Mouse (Mus musculus): Measurements from ENCODE around the gene Map4k5.

Gene Map4k5

GRCm38 (mm10) chr12:69892371-69893251, at the start of gene Map4k5, which contains the start of gene Atl1:
Map4k5 (minus strand) TSS chr12:69893200.
Atl1 (plus strand) TSS chr12:69892614.
- in situ Hi-C loops (cut with MboI; ENCODE audit: unreplicated experiment in 2 of 2), result loop anchor here (25.0 kb wide), 1 partner anchor 530 kb away; the partner anchor contains the start of genes Arf6 (in 2 of the 2), Gm9887 (in 2 of the 2) and Nemf (in 2 of the 2)

DNA sequence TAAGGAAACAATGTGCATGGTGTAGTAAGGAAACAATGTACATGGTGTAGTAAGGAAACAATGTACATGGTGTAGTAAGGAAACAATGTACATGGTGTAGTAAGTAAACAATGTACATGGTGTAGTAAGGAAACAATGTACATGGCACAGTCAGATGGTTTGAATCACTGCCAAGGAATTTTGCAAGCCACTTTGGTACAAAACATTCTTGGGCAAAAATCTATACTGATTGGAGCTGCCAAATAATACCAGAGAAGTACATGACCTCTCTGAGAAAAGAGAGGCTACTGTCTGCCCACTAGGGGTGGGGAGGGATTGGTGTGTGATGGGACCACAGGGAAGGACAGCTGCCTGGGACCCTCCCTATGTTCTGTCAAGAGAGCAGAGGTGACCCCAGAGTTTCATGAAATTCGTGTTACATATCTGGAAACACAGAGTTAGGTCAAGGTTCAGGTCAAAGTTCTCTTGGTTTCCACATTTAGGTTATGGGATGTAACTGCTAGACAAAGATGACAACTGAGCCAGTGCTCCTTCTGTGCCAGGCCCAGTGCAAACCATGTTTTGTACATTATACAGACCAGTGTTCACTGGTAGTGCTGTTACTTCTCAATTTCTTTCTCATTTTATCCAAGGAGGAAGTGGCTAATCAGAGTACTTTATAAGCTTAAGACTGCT, 48.8 kb upstream of the Map4k5 start:
- in situ Hi-C loops (cut with MboI; ENCODE audit: unreplicated experiment in 2 of 2), result loop anchor here in 1 of 2 experiments (25.0 kb wide), 1 partner anchor 496 kb away; no protein-coding TSS in a partner anchor

DNA sequence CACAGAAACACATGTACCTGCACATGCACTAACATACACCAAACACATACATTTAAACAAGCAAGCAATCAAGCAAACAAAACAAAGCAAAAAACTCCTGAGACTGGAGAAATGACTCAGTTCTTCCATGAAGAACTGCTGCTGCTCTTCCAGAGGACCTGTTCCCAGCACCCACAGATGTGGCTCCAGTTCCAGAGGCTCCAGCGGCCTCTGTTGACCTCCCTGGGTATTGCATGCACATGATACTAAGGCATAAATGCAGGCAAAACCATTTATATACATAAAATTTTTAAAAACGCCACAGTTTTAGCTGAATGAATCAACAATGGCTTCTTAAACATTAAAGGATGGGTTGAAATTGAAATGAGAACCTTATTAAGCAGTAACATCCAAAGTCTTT, 46.3 kb upstream of the Map4k5 start:
- in situ Hi-C loops (cut with MboI; ENCODE audit: unreplicated experiment in 2 of 2), result loop anchor here in 1 of 2 experiments (25.0 kb wide), 1 partner anchor 498 kb away; no protein-coding TSS in a partner anchor

DNA sequence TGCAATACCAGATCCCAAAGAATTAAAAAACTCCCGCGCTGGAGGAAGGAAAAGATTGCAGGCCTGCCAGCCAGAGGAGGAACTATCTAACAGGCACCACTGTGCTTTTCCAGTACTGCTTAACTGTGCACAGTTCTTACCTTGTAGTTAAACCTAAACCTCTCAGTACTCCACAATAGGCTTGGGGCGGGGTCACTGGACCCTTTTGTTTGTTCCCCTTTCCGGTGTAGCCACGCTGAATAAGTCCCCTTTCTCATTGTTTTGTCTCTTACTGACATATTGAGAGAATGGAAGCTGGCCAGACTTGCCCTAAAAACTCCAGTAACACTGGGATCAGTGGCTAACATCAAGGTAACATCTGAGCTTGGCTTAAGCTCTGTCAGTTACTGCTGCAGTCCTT, 44.7 kb upstream of the Map4k5 start:
- in situ Hi-C loops (cut with MboI; ENCODE audit: unreplicated experiment in 2 of 2), result loop anchor here in 1 of 2 experiments (25.0 kb wide), 1 partner anchor 500 kb away; no protein-coding TSS in a partner anchor

- in situ Hi-C loops (cut with MboI; ENCODE audit: unreplicated experiment in 2 of 2), result loop anchor here (10.0 to 25.0 kb wide), 4 partner anchors 218 to 511 kb away; partner anchors contain the start of gene Pygl (in 1 of the 2)
Observed at GRCm38 (mm10) chr12:69926716-69927115, 33.7 kb upstream of the Map4k5 start.

GRCm38 (mm10) chr12:69924012-69924411, 31.0 kb upstream of the Map4k5 start:
- in situ Hi-C loops (cut with MboI; ENCODE audit: unreplicated experiment in 2 of 2), result loop anchor here (5.0 to 10.0 kb wide), 6 partner anchors 133 to 501 kb away; partner anchors contain the start of gene Pygl (in 2 of the 2)

DNA sequence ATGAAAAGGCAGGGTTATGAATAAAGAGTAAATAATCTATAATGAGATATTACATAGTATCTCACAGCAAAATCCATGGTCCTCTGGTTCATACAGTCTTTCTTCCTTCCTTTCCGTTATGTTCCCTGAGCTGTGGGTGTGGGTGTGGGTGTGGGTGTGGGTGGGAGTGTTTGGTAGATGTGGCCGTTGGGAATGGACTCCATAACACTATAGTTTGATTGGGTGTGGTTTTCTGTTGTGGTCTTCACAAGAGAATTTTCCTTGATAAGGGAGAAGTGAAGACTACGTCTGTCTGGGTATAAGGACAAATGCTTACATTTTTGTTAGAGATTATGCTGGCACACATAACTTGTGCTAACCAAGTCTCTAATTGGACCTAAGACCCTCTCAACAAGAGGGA, 30.6 kb upstream of the Map4k5 start:
- in situ Hi-C loops (cut with MboI; ENCODE audit: unreplicated experiment in 2 of 2), result loop anchor here (5.0 to 10.0 kb wide), 6 partner anchors 134 to 501 kb away; partner anchors contain the start of gene Pygl (in 2 of the 2)

DNA sequence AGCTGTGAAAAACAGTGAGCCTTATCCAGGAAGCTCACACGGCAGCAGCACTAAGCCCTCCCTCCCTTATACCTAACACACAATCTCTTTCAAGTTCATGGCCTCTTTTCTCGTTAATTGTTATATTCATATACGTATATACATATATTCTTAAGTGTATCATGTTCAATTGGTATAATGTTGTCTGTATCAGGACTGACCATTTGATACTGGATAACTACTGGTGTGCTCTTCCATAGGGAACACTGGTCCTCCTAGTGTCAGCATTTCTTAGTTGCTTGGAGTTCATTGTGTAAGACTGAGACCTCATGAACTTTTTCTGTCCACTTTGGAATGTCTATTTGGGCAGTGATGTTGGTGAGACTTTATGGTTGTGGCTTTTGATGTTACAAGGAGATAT, 30.1 kb upstream of the Map4k5 start:
- in situ Hi-C loops (cut with MboI; ENCODE audit: unreplicated experiment in 2 of 2), result loop anchor here (5.0 to 10.0 kb wide), 6 partner anchors 134 to 502 kb away; partner anchors contain the start of gene Pygl (in 2 of the 2)

DNA sequence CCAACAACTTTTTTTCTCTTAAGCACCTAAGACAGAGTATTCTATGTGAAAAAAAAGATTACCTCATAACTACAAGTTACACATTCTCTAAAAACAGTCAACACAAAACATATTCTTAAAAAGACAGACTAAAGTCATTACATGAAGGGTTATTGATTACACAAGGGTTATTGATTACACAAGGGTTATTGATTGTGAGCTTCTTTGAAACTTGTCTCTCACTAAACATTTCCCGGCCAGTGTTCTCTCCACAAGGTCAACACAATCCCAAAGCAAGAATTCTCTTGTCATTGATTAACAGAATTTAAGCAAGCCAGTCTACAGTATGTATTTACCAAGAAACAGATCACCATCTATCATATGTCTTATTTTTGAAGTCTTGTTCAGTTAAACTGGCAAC, 29.1 kb upstream of the Map4k5 start:
- in situ Hi-C loops (cut with MboI; ENCODE audit: unreplicated experiment in 2 of 2), result loop anchor here (5.0 to 10.0 kb wide), 6 partner anchors 135 to 503 kb away; partner anchors contain the start of gene Pygl (in 2 of the 2)

DNA sequence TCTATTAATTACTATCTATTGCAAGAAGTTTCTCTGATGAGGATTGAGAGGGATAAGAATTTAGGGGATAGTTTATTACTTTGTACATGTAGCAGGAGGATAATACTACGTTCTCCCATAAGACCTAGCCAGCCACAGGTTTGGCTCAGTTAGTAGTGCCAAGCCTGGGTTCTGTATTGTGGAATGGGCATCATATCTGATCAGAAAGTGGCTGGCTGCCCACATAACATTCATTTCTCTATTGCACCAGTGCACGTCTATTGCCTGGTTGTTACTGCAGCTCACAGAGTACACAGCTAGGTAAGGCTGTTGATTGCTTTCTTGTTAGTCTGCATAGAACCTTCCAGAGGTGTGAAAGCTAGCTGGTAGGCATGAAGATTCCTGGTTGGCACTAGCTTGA, 24.9 kb upstream of the Map4k5 start:
- in situ Hi-C loops (cut with MboI; ENCODE audit: unreplicated experiment in 2 of 2), result no loop called here

DNA sequence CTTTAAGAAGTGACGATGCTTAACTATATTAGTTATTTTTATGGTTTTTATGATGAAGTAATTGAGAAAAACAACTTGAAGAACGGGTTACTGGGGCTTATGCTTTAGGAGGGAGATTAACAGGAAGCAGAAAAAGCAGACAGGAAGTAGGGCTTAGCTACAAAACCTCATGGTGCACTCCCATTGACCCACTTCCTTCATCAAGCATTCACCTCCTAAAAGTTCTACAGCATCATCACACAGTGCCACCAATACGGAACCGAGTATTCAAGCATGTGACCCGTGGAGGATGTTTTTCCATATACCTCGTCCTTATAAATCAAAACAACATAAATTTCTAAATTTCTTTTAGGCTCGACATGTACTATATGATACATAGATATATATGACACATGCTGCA, 19.7 kb upstream of the Map4k5 start:
- in situ Hi-C loops (cut with MboI; ENCODE audit: unreplicated experiment in 2 of 2), result no loop called here

DNA sequence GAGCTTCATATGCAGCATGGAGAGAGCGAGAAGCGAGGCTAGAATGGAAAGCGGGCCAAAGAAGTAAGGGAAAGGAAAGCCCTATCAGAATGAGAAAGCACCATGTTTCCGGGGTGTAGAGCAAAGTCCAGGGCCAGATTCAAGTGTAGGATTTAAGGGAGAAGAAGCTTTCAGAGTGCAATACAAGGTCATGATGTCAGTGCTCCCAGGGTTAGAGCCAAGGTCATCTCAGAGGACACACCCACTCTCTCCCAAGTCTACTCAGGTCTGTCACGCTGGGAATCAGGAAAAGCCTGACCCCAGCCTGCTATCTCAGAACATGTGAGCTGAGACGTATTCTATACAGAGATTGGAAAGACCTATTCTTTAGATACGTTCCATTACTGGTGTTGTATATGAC, 18.9 kb upstream of the Map4k5 start:
- in situ Hi-C loops (cut with MboI; ENCODE audit: unreplicated experiment in 2 of 2), result no loop called here

DNA sequence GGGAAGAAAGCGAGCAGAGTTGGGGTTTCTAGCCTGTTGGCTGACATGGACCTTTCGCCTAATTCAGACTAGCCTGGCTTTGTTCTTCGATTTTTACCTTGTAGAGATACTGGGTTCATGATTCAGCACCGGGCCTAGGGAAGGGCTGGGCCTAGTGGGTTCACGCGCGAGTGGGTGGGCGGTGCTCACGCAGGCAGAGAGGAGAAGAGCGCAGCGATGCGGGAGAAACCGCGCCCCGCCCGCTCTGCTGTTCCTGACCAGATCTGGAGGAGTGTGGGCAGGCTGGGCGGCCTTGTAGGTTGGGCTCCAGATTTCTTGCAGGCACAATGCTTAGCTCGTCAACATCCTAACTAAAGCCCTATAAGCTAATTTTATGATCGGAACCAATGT, 15.5 kb upstream of the Map4k5 start:
- in situ Hi-C loops (cut with MboI; ENCODE audit: unreplicated experiment in 2 of 2), result no loop called here

- in situ Hi-C loops (cut with MboI; ENCODE audit: unreplicated experiment in 2 of 2), result no loop called here
Observed at GRCm38 (mm10) chr12:69907667-69908510, 14.9 kb upstream of the Map4k5 start.

DNA sequence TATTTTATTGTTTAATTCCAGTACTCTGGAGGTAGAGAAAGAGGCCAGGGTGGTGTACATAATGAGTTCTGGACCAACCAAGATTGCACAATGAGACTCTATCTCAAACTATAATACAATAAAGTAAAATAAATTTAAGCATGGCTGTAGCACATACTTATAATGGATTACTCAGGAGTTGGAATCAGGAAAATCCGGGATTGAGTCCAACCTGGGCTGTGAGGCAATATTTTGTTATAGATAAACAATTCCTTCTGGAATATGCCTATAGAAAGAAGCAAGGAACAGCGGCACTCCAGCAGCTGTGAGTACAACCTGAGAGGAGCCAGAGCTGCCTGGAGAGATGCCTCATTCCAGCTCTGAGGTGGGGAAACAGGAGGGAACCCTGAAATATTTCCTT, 12.0 kb upstream of the Map4k5 start:
- in situ Hi-C loops (cut with MboI; ENCODE audit: unreplicated experiment in 2 of 2), result no loop called here

DNA sequence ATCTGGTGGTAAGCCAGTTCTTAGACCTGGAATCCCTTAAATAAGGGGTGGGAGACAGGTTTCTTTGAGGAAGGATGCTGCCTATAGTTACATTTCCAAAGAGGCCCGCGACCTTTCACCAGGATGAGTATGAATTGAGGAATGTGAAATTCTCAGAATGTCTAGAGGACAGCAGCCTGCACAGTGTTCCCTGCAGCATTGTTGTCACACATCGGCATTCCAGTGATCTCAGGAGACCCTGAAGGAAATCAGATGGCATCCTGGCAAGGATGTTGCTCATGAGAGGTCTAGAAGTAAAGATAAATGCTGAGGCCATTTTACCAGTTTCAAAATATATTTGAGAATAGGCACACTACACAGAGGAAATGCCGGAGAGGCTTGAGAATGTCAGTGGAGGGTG, 5.1 kb upstream of the Map4k5 start:
- in situ Hi-C loops (cut with MboI; ENCODE audit: unreplicated experiment in 2 of 2), result loop anchor here (5.0 to 25.0 kb wide), 2 partner anchors 141 to 536 kb away; partner anchors contain the start of genes Arf6 (in 2 of the 2), Gm9887 (in 2 of the 2) and Nemf (in 2 of the 2)

DNA sequence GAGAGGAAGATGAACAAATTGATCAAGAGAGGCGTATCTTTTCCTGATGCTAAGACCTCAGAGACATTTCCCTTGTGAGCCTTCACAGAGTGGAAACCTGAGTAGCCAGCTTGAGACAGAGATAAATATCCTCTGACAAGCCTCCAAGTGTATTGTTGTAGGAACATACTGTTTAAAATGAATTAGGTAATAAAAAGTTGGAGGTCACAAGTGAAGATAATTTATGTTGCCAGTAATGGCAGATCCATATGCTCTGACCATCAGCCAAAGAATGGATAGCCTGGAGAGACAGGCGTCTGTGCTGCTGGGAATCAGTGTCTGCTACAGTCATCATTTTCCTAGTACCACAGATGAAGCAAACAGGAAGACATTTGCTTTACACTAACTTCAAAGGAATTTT, 2.0 kb upstream of the Map4k5 start:
- in situ Hi-C loops (cut with MboI; ENCODE audit: unreplicated experiment in 2 of 2), result loop anchor here (5.0 to 25.0 kb wide), 2 partner anchors 138 to 533 kb away; partner anchors contain the start of genes Arf6 (in 2 of the 2), Gm9887 (in 2 of the 2) and Nemf (in 2 of the 2)

- in situ Hi-C loops (cut with MboI; ENCODE audit: unreplicated experiment in 2 of 2), result loop anchor here (25.0 kb wide), 1 partner anchor 532 kb away; the partner anchor contains the start of genes Arf6 (in 2 of the 2), Gm9887 (in 2 of the 2) and Nemf (in 2 of the 2)
Observed at GRCm38 (mm10) chr12:69893927-69894326, 927 bp upstream of the Map4k5 start.

DNA sequence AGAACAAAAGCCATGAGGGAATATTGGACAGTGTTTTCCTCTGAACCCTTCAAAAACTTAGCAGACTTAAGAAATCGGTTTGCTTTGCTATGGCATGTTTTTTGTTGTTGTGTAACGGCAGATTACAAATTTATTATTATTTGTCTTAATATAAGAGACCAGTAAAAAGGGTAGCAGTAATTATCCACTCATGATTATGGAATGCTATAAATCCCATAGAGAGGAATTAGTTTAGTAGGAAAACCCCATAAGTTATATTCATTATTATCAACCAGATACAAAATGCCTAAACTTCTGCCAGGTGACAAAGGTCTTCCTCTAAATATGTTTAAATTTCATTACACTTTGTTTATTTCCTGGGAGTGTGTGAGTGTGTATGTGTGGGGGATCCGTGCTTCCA, 1.3 kb downstream of the Map4k5 start:
- in situ Hi-C loops (cut with MboI; ENCODE audit: unreplicated experiment in 2 of 2), result loop anchor here (25.0 kb wide), 1 partner anchor 529 kb away; the partner anchor contains the start of genes Arf6 (in 2 of the 2), Gm9887 (in 2 of the 2) and Nemf (in 2 of the 2)

Data from v-Abl transformed pro-B cells (cell line).